Mouse (Mus musculus): ENCODE results near the gene Tnnt1. TPM values are rescaled to one million over a fixed set of nuclear protein-coding genes. Genes with fewer than 3 reads are reported as not detected.

The Tnnt1 gene
- polyA plus RNA-seq, 1 experiment from 2014 or later, result 10.8 TPM

DNA sequence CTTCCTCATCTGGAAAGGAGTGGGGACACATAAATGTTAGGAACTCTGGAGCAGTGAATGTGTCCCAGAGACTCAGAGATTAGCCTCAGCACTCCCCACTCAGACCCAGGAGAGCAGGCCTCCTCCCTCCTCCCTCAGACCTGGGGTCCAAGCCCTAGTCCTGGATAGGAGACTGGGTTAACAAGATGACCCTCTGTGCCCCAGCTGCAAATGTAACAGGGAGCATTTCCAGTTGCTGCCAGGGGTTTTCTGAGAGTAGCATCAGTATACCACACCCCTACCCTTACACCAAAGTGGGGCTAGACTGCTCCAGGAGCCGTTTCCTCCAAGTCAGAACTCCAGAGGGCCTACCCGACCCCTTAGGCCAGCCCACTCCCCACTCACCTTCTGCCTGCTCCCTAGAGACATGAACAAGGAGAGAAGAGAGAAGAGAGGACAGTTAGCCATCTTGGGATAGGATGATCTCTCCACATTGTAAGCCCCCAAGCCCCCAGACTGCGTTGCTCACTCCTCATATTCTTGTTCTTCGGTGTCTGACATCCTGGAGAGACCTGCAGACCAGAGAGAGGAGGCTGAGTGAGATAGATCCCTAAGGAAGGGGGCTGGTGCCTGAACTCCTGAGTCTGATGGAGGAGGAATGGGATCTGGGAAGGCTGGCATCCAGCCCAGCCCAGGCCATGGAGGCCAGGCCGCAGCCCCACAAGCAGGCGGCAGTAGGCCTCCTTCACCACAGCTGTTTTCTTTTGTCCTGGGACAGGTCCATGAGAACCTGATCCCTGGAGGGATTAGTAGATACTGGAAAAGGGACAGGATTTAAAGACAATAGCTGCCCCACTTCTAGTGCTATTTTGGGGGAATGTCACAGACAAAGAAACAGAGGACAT, 2.1 kb downstream of the Tnnt1 start:
- H3K27ac ChIP-seq, result peak overlapping the region; percentile 60; the same call in 1 of the 2 replicates
- no peak overlapping the region for H3K9ac ChIP-seq (ENCODE audit: low read depth, low read length)
- DNase-seq (ENCODE audit: low spot score), result peak; percentile 60
- 53% methylated on average over 6 of the region's 6 CpGs for WGBS
- H3K27me3 ChIP-seq (ENCODE audit: insufficient read depth, low read length), result no peaks in the 10 kb centered on the region
- no peaks in the 10 kb centered on the region for H3K36me3 ChIP-seq (ENCODE audit: insufficient read depth, low read length)
- 0 out of 2 replicates have a peak, but pooled peaks cover 10% of the 10 kb centered on the region for H3K4me1 ChIP-seq (replicated peaks; ENCODE audit: insufficient read depth, low read length)
- no peak overlapping the region for H3K4me3 ChIP-seq (replicated peaks; ENCODE audit: low read depth, low read length)
- H3K4me2 ChIP-seq (ENCODE audit: low read length), result no peak overlapping the region
- TF ChIP-seq CTCF (IDR thresholded peaks at IDR 0.05; ENCODE audit: low read depth), result no peak
- no peak for ATAC-seq (replicated peaks; ENCODE audit: low FRiP score, low read depth)
- H3K9me3 ChIP-seq (replicated peaks; ENCODE audit: low read length), result no peaks in the 10 kb centered on the region

DNA sequence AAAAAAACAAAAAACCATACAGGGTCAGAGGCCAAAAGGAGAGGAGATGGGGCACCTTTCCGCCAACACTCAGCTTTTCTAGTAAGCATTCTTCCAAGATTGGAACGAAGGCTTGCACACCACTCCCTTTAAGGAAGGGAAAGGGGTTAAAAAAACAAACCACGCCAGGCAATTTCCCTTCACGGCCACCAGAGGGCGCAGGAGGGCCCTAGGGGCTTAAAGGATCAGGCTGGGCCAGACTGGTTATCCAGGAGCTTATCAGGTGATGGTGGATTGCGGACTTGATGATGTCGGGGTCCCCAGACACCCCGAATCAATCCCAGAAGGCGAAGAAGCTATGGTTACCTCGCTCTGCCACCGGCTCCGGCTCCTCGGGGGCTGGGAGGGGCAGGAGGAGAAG, 2.9 kb downstream of the Tnnt1 start:
- WGBS, result 33% methylated on average over 13 of the region's 13 CpGs
- Histone ChIP-seq H3K27ac (no peak overlapping the region), H3K27me3 (ENCODE audit: insufficient read depth, low read length) (no peaks in the 10 kb centered on the region), H3K9me3 (replicated peaks; ENCODE audit: low read length) (no peaks in the 10 kb centered on the region), H3K4me1 (replicated peaks; ENCODE audit: insufficient read depth, low read length) (0 out of 2 replicates have a peak, but pooled peaks cover 10% of the 10 kb centered on the region), H3K9ac (ENCODE audit: low read depth, low read length) (no peak overlapping the region), H3K36me3 (ENCODE audit: insufficient read depth, low read length) (no peaks in the 10 kb centered on the region), H3K4me2 (ENCODE audit: low read length) (no peak overlapping the region), H3K4me3 (replicated peaks; ENCODE audit: low read depth, low read length) (no peak overlapping the region)
- peak; percentile 68 for DNase-seq (ENCODE audit: low spot score)
- peak; percentile 87 for TF ChIP-seq CTCF (IDR thresholded peaks at IDR 0.05; ENCODE audit: low read depth)
- no peak for ATAC-seq (replicated peaks; ENCODE audit: low FRiP score, low read depth)

- Histone ChIP-seq H3K36me3 (ENCODE audit: insufficient read depth, low read length) (no peaks in the 10 kb centered on the region), H3K9ac (ENCODE audit: low read depth, low read length) (no peak overlapping the region), H3K27me3 (ENCODE audit: insufficient read depth, low read length) (no peaks in the 10 kb centered on the region), H3K4me2 (ENCODE audit: low read length) (no peak overlapping the region), H3K4me3 (replicated peaks; ENCODE audit: low read depth, low read length) (no peak overlapping the region), H3K9me3 (replicated peaks; ENCODE audit: low read length) (no peaks in the 10 kb centered on the region), H3K4me1 (replicated peaks; ENCODE audit: insufficient read depth, low read length) (0 out of 2 replicates have a peak, but pooled peaks cover 10% of the 10 kb centered on the region), H3K27ac (0 out of 2 replicates have a peak overlapping the region, but pooled peaks have one; percentile 5)
- TF ChIP-seq CTCF (IDR thresholded peaks at IDR 0.05; ENCODE audit: low read depth), result no peak
- WGBS, result 61% methylated on average over 8 of the region's 8 CpGs
- ATAC-seq (replicated peaks; ENCODE audit: low FRiP score, low read depth) (no peak), DNase-seq (ENCODE audit: low spot score) (no peak)
These were observed 4.5 kb downstream of the Tnnt1 start for GRCm38 (mm10) chr7:4511489-4512224.

DNA sequence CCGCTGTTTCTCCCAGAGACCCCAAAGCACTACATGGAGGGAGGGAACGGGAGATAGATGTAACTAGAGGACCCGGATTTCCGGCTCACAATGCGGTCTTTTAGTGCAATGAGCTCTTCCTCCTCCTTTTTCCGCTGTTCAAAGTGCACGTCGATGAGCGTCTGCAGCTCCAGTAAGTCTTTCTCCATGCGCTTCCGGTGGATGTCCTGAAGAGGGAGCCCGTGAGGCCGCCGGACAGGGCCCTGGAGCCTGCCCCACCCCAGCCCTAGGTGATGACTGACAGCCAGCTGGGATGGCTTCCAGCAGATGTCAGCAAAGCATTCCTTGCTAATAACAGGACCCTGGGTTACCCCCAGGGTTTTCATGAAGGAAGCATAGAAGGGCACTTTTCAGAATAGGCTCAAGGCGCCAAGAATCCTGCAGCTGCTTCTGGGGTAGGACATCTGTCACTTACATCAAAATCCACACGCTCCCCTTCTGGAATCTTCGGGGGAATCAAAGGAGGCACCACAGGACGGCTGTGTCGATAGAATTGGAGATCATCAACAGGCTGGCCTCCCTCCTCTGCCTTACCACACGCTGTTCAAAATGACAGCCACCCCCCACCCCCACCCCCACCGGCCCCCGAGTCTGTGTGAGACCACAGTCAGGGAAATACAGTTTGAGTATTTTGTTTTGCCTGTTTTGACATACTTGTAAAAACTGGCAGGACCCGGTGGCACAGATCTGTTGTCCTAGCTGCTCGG, 6.1 kb downstream of the Tnnt1 start:
- H3K4me2 ChIP-seq (ENCODE audit: low read length), result peak overlapping the region; percentile 37; the same call in 1 of the 2 replicates
- H3K4me3 ChIP-seq (replicated peaks; ENCODE audit: low read depth, low read length), result no peak overlapping the region
- H3K27me3 ChIP-seq (ENCODE audit: insufficient read depth, low read length), result no peaks in the 10 kb centered on the region
- WGBS, result 16% methylated on average over 24 of the region's 24 CpGs
- no peak overlapping the region for H3K27ac ChIP-seq
- H3K36me3 ChIP-seq (ENCODE audit: insufficient read depth, low read length), result no peaks in the 10 kb centered on the region
- H3K4me1 ChIP-seq (replicated peaks; ENCODE audit: insufficient read depth, low read length), result 0 out of 2 replicates have a peak, but pooled peaks cover 6% of the 10 kb centered on the region
- peak; percentile 85 for TF ChIP-seq CTCF (IDR thresholded peaks at IDR 0.05; ENCODE audit: low read depth)
- ATAC-seq (replicated peaks; ENCODE audit: low FRiP score, low read depth) (peak; percentile 73), DNase-seq (ENCODE audit: low spot score) (peak; percentile 89)
- H3K9me3 ChIP-seq (replicated peaks; ENCODE audit: low read length), result no peaks in the 10 kb centered on the region
- no peak overlapping the region for H3K9ac ChIP-seq (ENCODE audit: low read depth, low read length)

GRCm38 (mm10) chr7:4508739-4509116, 7.5 kb downstream of the Tnnt1 start:
- no peak overlapping the region for H3K4me2 ChIP-seq (ENCODE audit: low read length)
- no peak overlapping the region for H3K27ac ChIP-seq
- H3K27me3 ChIP-seq (ENCODE audit: insufficient read depth, low read length), result no peaks in the 10 kb centered on the region
- H3K4me1 ChIP-seq (replicated peaks; ENCODE audit: insufficient read depth, low read length), result no peaks in the 10 kb centered on the region
- DNase-seq (ENCODE audit: low spot score), result no peak
- no peak for ATAC-seq (replicated peaks; ENCODE audit: low FRiP score, low read depth)
- no peak overlapping the region for H3K4me3 ChIP-seq (replicated peaks; ENCODE audit: low read depth, low read length)
- H3K36me3 ChIP-seq (ENCODE audit: insufficient read depth, low read length), result no peaks in the 10 kb centered on the region
- TF ChIP-seq CTCF (IDR thresholded peaks at IDR 0.05; ENCODE audit: low read depth), result no peak
- H3K9ac ChIP-seq (ENCODE audit: low read depth, low read length), result no peak overlapping the region
- 92% methylated on average over 8 of the region's 8 CpGs for WGBS
- no peaks in the 10 kb centered on the region for H3K9me3 ChIP-seq (replicated peaks; ENCODE audit: low read length)

Data from kidney, postnatal 0 days (tissue).